In the genomic region with DNA sequence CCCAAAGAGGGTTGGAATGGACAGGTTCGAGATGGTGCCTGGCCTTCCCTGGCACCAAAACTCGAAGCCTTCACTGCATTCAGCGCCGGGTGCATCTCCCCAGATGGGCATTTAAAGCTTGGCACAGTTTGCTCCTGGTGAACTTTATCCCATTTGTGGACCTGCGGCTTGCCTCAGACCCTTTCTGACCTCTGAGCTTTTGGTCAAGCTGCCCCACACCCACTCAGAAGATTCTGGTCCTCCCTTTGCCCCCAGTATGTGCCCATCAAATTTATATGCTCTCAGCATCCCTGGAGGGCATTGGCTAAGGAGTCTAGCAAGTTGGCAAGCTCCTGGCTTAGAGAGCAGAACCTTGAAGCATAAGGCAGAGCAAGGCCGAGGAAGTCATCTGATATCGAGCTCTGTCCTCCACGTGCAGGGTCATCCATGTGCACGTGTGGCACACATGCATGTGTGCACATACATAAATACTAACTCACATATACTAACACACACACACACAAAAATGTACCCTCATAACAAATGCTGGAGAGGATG, we compare ENCODE assay signal across 16 mouse cellular contexts. TPM values are rescaled to one million over a fixed set of nuclear protein-coding genes. Genes with fewer than 3 reads are reported as not detected.
A peak's percentile ranks its signal among the peaks of the same experiment; 100 is the strongest.
DNase-seq lines count a peak whose midpoint lies in the region.
"Had no signal": no experiment of that assay in that cellular context is flagged by ENCODE, and none has a peak within 500 bp of the region (broad histone marks: within the 10 kb centered on the region; RNA-seq: fewer than 3 reads in every experiment).

No protein-coding gene starts in this region.

- peak; percentile 5 for DNase-seq in adrenal gland, postnatal 10 days
- no peak for DNase-seq in adrenal gland, postnatal 4 days (ENCODE audit: low spot score in 2 of 2)
- peak; percentile 18 to 39 for DNase-seq in cerebellum, postnatal 14 days
- no peak for DNase-seq in cerebellum, postnatal 36 days
- peak; percentile 15 for DNase-seq in ovary, adult 18-20 months (ENCODE audit: low spot score)
- DNase-seq in ovary, postnatal 10 days (ENCODE audit: low spot score) = no peak
- DNase-seq: adrenal gland, postnatal 25 days; cerebellum, adult 18-20 months; cerebellum, adult 9-10 months; forebrain, postnatal 0 days; gastrocnemius, adult 2 months; gastrocnemius, postnatal 25 days; heart, adult 2 months; kidney, adult 2 months had no signal

RNA-seq across cellular contexts. Expression of gene Shcbp1l, which starts 44.1 kb away (rescaled TPM):
- under 1 TPM; 0.15 to 0.39 TPM for total RNA-seq in adrenal gland, postnatal 10 days (2021)
- 1 to 10 TPM in 1 of 2 experiments, under 1 TPM in 1; 0.67 to 1.2 TPM for total RNA-seq in adrenal gland, postnatal 4 days (2021)
- total RNA-seq: gastrocnemius, adult 2 months; gastrocnemius, postnatal 25 days; heart, adult 2 months; heart, postnatal 25 days; hematopoietic stem cell, adult 5-6 weeks had no signal

RNA-seq across cellular contexts. Expression of gene Lamc1, which starts 48.2 kb away (rescaled TPM):
- total RNA-seq in adrenal gland, postnatal 10 days (2021) = 100 to 1,000 TPM; 163 to 189 TPM
- total RNA-seq in adrenal gland, postnatal 4 days (2021) = 100 to 1,000 TPM; 186 to 227 TPM

Comparison
In these comparisons a context has a peak if more than half of its experiments do, and no peak if none do; other contexts are left out.
1. DNase-seq: peak in adrenal gland, postnatal 10 days (single experiment), cerebellum, postnatal 14 days (2 of 2) and ovary, adult 18-20 months (single experiment); none in adrenal gland, postnatal 4 days (0 of 2), cerebellum, postnatal 36 days (0 of 2) and ovary, postnatal 10 days (single experiment).